Mouse (Mus musculus) intestine, embryonic 16.5 days (tissue): ENCODE results near the gene Adam1a. TPM values are rescaled to one million over a fixed set of nuclear protein-coding genes. Genes with fewer than 3 reads are reported as not detected.

Source experiments
- ATAC-seq: fragments of 200-750 bp; cut with Nextera tagmentation; 2 replicates; pipeline ENCODE4 v1.8.0; 2017; ENCODE audit warnings: moderate TSS enrichment, moderate library complexity
- H3K27ac ChIP-seq: fragments of 300-500 bp; sonication (generic); 2 replicates; pipeline ENCODE4 v1.5.1; 2014; ENCODE audit warnings: mild to moderate bottlenecking, low read length
- H3K27me3 ChIP-seq: fragments of 300-500 bp; sonication (generic); replicated peaks from 2 replicates; pipeline ENCODE4 v1.6.1; 2014; ENCODE audit warnings: low read length, control low read depth, mixed read lengths; ENCODE audit not compliant: control insufficient read depth, insufficient read depth
- H3K36me3 ChIP-seq: fragments of 300-500 bp; sonication (generic); 2 replicates; pipeline ENCODE4 v1.6.1; 2014; ENCODE audit warnings: low read length, control low read depth; ENCODE audit not compliant: control insufficient read depth, insufficient read depth
- H3K4me1 ChIP-seq: fragments of 300-500 bp; sonication (generic); 2 replicates; pipeline ENCODE4 v1.6.1; 2014; ENCODE audit warnings: low read length, control low read depth, mixed read lengths; ENCODE audit not compliant: control insufficient read depth, insufficient read depth
- H3K4me2 ChIP-seq: fragments of 300-500 bp; sonication (generic); 2 replicates; pipeline ENCODE4 v1.6.1; 2014; ENCODE audit warnings: low read depth, low read length, control low read depth
- H3K4me3 ChIP-seq: fragments of 300-500 bp; sonication (generic); 2 replicates; pipeline ENCODE4 v1.5.1; 2014; ENCODE audit warnings: mild to moderate bottlenecking, low read length
- H3K9ac ChIP-seq: fragments of 300-500 bp; sonication (generic); 2 replicates; pipeline ENCODE4 v1.6.1; 2014; ENCODE audit warnings: low read depth, low read length
- H3K9me3 ChIP-seq: fragments of 300-500 bp; sonication (generic); 2 replicates; pipeline ENCODE4 v1.6.1; 2016; ENCODE audit warnings: low read length, control low read depth; ENCODE audit not compliant: control insufficient read depth
- WGBS: fragments of 180-500 bp; shearing (Covaris S2); extraction: QIAGEN DNeasy Blood & Tissue Kit; methylation state at CpG from one replicate; pipeline ENCODE4 v1.1.7; 2014; 5-methylcytosine and 5-hydroxymethylcytosine counted together
- polyA plus RNA-seq: library from polyadenylated mRNA; unstranded; fragments of >200 nt; fragmentation: Nextera tagmentation; extraction: Ambion mirVana; gene quantifications from 2 replicates; pipeline ENCODE4 v1.2.1, GENCODE M21; 2015

Adam1a gene
- polyA plus RNA-seq, 1 experiment from 2014 or later = 0.81 TPM

DNA sequence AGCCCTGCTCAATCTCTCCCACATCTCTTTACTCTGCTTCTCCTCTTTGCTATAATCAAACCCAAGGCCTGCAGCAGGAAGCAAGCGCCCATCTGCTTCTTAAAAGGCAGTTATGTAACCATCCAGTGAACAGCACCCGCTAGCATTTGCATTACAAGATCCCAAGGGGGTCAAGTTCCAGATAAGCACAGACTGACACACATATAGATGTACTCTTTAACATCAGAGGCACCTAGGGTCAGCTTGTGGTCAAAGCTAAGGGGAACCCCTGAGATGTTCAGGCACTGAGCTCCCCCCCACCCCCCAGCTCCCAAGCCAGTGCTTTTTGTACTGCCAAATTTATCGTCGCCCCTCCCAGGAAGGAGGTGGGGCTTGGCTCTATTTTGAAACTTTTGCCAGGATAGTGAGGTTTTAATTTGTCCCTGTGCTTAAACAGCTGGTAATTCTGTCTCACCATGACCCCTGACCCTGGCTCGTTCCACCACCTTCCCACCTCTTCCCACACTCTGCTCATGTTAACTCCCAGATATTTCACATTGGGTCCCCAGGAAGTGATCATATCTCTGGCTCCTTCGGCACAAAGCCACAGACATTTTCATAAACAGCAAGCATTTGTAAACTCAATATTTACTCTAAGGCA is 41.2 kb upstream of the Adam1a start:
- Histone ChIP-seq H3K4me1 (peaks cover 19% of the 10 kb centered on the region), H3K36me3 (no peaks in the 10 kb centered on the region), H3K9me3 (no peaks in the 10 kb centered on the region), H3K4me3 (no peak overlapping the region), H3K27me3 (no peaks in the 10 kb centered on the region), H3K4me2 (no peak overlapping the region), H3K27ac (peak overlapping the region; percentile 76), H3K9ac (peak overlapping the region; percentile 34; the same call in 1 of the 2 replicates)
- 50% methylated on average over 6 of the region's 6 CpGs for WGBS
- no peak for ATAC-seq

DNA sequence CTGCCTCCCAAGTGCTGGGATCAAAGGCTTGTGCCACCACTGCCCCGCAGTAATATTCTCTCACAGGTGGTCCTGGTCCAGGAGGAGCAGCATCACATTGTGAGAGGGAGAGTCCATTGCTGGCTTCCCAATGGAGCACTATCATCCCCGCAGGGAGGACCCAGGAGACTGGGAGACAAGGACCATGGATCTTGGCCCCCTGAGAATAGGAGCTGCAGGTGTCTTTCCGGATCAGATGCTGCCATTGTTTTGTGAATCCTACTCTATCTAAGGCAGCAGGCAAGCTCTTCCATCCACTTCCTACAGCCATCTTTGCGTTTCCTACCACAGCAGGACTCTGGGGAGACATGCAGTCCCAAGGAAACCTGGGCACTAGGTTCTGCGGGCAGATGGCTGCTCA is 40.4 kb upstream of the Adam1a start:
- no peak overlapping the region for H3K9ac ChIP-seq
- H3K4me1 ChIP-seq = peaks cover 16% of the 10 kb centered on the region
- H3K27me3 ChIP-seq = no peaks in the 10 kb centered on the region
- ATAC-seq = no peak
- H3K9me3 ChIP-seq = no peaks in the 10 kb centered on the region
- 94% methylated on average over 5 of the region's 5 CpGs for WGBS
- no peak overlapping the region for H3K4me3 ChIP-seq
- H3K36me3 ChIP-seq = no peaks in the 10 kb centered on the region
- H3K4me2 ChIP-seq = no peak overlapping the region
- H3K27ac ChIP-seq = peak overlapping the region; percentile 76

DNA sequence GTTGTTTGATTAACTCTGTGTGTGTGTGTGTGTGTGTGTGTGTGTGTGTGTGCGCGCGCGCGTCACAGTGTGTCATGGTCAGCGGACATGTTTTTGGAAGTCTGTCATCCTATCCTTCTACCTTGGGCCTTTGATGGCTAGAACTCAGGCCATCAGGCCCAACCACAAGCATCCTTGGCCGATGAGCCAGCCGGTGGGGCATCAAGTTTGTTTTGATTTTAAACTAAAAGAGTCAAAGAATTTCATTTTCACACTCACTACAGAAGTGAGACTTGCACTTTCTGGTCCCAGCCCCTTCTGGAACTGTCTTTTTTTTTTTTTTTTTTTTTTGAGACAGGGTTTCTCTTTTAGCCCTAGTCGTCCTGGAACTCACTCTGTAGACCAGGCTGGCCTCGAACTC is 39.7 kb upstream of the Adam1a start:
- H3K4me3 ChIP-seq = no peak overlapping the region
- 93% methylated on average over 10 of the region's 10 CpGs for WGBS
- ATAC-seq = no peak
- no peaks in the 10 kb centered on the region for H3K27me3 ChIP-seq
- no peak overlapping the region for H3K9ac ChIP-seq
- H3K9me3 ChIP-seq = no peaks in the 10 kb centered on the region
- peaks cover 16% of the 10 kb centered on the region for H3K4me1 ChIP-seq
- no peak overlapping the region for H3K27ac ChIP-seq
- no peak overlapping the region for H3K4me2 ChIP-seq
- no peaks in the 10 kb centered on the region for H3K36me3 ChIP-seq

DNA sequence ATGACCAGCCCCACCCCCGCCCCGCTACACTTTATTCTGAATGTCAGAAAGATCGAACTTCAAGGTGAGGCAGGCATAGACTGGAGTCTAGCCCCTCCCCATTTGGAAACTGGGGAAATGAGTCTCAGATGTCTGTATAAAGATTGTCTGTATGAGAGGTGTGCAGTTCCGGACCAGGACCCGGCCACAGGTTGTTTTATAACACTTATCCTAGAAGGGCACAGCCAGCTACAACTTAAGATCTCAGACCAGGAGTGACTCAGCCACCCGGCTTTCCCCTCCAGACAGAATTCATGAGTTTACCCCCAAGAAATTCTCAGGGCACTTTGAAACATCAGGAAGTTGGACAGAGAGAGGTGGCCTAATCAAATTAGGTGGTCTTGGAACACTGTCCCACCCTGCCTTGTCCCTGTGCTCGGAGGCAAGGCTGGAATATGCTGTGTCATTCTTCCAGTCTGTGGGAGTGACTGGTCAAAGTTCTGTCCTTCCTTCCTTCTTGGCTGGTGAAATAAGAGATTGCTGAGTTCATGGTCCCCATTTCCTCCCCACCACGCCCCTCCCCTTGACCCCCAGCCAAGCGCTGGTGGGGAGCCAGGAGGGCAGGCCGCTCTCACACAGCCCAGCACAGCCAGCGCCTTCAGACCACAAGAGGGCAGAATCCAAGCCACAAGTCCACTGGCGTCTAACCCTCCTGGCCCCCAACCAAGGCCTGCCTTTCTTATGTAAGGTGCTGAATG is 38.7 kb upstream of the Adam1a start:
- ATAC-seq = peak; percentile 95
- peaks cover 16% of the 10 kb centered on the region for H3K4me1 ChIP-seq
- H3K4me2 ChIP-seq = peak overlapping the region; percentile 30; the same call in 1 of the 2 replicates
- peak overlapping the region; percentile 77 for H3K27ac ChIP-seq
- no peak overlapping the region for H3K4me3 ChIP-seq
- no peaks in the 10 kb centered on the region for H3K9me3 ChIP-seq
- H3K27me3 ChIP-seq = no peaks in the 10 kb centered on the region
- peaks cover 3% of the 10 kb centered on the region; the same call in 1 of the 2 replicates for H3K36me3 ChIP-seq
- no peak overlapping the region for H3K9ac ChIP-seq
- 42% methylated on average over 12 of the region's 12 CpGs for WGBS

DNA sequence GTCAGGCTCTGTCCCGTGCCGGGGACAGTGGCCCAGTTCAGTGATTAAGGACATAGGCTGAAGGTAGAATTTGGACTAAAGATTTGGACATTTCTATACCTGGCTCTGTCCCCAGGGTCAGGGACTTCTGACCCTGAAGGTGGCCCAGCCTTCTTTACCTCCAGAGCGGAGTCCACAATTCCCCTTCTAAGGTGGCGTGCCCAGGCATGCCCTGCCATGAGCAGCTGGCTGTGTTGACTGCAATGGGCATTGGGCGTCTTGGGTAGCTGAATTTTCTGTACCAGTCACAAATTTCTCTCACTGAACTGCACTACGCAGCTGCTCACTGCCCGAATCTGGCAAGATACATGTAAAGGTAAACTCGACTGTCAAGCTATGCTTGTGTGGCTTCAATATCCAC is 36.7 kb upstream of the Adam1a start:
- ATAC-seq = no peak
- H3K4me3 ChIP-seq = no peak overlapping the region
- 90% methylated on average over 8 of the region's 8 CpGs for WGBS

DNA sequence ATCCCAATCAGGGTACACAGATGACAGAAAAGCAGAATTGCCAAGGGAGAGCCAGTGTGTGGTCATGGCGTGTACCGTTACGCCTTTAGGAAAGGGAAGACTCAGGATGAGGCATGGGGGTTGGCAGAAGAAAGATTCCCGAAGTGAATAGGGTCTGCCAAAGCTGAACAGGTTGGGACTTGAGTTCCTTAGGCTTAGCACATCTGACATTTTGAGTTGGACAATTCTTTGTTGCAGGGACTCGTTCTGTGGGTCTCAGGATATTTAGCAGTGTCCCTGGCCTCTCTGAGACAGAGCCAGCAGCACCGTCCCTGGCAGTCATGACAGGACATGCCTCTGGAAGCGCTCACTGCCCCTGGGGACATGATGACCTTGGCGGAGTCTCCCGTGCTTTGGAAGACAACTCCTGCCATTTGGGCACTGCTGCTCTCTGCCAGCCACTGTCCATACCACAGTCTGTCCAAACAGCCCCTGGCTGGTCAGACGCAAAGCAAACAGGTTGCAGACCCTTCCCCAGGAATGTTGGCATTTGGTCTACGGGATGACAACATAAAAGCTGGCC is 31.7 kb upstream of the Adam1a start:
- Histone ChIP-seq H3K4me2 (no peak overlapping the region), H3K27ac (no peak overlapping the region), H3K4me3 (no peak overlapping the region), H3K36me3 (peaks cover 9% of the 10 kb centered on the region), H3K27me3 (no peaks in the 10 kb centered on the region), H3K9me3 (no peaks in the 10 kb centered on the region), H3K4me1 (no peaks in the 10 kb centered on the region), H3K9ac (no peak overlapping the region)
- 89% methylated on average over 11 of the region's 11 CpGs for WGBS
- no peak for ATAC-seq

More for the DNA sequence above, 36.7 kb upstream of the Adam1a start:
- peaks cover 16% of the 10 kb centered on the region for H3K4me1 ChIP-seq
- no peak overlapping the region for H3K27ac ChIP-seq
- no peak overlapping the region for H3K9ac ChIP-seq
- peaks cover 5% of the 10 kb centered on the region; the same call in 1 of the 2 replicates for H3K36me3 ChIP-seq
- H3K9me3 ChIP-seq = no peaks in the 10 kb centered on the region
- H3K27me3 ChIP-seq = no peaks in the 10 kb centered on the region
- no peak overlapping the region for H3K4me2 ChIP-seq

DNA sequence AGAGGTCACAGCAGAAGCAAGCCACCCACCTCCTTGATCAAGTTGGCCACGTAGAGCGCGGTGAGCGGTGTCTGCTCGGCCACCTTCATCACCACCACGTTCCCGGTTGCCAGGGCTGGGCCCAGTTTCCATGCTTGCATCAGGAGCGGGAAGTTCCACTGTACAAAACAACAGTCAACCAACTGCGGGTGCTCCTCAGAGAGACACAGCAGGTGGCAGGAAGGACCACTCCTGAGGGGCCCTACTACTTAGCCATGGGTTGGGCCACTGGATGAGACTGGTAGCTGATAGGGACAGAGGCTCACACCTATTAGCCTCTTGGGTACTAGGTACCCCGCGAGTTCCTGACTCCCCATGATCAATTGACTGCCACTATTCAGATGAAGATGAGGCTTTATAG is 30.6 kb upstream of the Adam1a start:
- Histone ChIP-seq H3K4me2 (no peak overlapping the region), H3K36me3 (peaks cover 9% of the 10 kb centered on the region), H3K4me3 (no peak overlapping the region), H3K4me1 (no peaks in the 10 kb centered on the region), H3K9me3 (no peaks in the 10 kb centered on the region), H3K27me3 (no peaks in the 10 kb centered on the region), H3K27ac (no peak overlapping the region), H3K9ac (no peak overlapping the region)
- WGBS = 92% methylated on average over 11 of the region's 11 CpGs
- no peak for ATAC-seq

DNA sequence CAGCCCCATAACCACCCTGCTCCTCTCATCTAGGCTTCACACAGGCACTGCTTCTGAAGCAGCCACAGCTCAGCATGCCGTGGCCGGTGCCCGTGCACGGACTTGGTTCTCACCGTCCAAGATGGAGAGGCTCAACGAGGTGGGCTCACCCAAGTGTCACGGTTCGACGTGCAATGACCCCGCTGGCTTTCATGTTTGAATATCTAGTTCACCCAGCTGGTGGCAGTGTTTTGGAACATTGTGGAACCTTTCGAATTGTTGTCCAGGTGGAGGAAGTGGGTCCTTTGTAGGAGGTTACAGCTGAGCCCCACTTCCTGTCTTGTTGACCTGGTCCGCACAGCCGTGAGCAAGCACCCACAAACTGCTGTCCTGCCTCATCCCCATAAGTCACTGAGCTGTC is 28.9 kb upstream of the Adam1a start:
- H3K27ac ChIP-seq = no peak overlapping the region
- H3K9ac ChIP-seq = no peak overlapping the region
- no peaks in the 10 kb centered on the region for H3K9me3 ChIP-seq
- H3K4me2 ChIP-seq = no peak overlapping the region
- no peak overlapping the region for H3K4me3 ChIP-seq
- peaks cover 10% of the 10 kb centered on the region; the same call in 1 of the 2 replicates for H3K36me3 ChIP-seq
- no peaks in the 10 kb centered on the region for H3K4me1 ChIP-seq
- ATAC-seq = no peak
- WGBS = 83% methylated on average over 13 of the region's 13 CpGs
- H3K27me3 ChIP-seq = no peaks in the 10 kb centered on the region

DNA sequence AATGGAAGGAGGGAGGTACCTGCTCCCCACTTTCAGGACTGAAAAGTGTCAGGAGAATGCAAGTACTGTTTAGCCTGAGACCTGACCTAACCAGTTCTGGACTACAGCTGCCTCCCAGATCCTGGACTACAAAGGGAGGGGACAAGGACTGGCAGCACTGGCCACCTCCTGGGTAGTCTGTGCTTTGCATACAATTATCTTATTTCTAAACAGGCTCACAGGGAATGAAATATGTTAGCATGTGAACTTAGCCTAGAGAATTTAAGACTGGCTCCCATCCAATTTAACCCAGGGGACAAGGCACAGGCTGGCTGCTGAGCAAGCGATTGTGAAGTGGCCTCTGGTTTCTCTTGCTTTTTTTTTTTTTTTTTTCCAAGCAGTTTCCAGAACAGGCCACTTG is 25.5 kb upstream of the Adam1a start:
- Histone ChIP-seq H3K27me3 (no peaks in the 10 kb centered on the region), H3K36me3 (peaks cover 7% of the 10 kb centered on the region; the same call in 1 of the 2 replicates), H3K4me3 (no peak overlapping the region), H3K9me3 (no peaks in the 10 kb centered on the region), H3K4me2 (no peak overlapping the region), H3K27ac (no peak overlapping the region), H3K9ac (no peak overlapping the region), H3K4me1 (0 out of 2 replicates have a peak, but pooled peaks cover 8% of the 10 kb centered on the region)
- no peak for ATAC-seq
- WGBS = 52% methylated on average over 1 of the region's 1 CpGs
